Mouse (Mus musculus): ENCODE results near the gene Ifna7.
"Not testable (repeated sequence)": the region's sequence is repeated elsewhere in the genome, so short reads cannot be mapped to it uniquely, and the experiment has no call there.

The Ifna7 gene

DNA sequence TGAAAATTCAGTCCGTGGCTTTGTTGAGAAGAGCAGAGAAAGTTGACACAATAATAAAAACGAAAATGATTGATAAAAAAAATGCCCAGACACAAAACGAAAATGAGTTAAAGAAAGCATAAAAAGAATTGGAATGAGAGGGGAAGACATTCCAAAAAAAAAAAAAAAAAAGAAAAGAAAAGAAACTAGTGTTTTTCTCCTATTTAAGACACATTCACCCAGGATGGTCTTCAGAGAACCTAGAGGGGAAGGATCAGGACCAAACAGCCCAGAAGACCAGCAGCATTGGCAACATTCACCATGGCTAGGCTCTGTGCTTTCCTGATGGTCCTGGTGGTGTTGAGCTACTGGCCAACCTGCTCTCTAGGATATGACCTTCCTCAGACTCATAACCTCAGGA, at the start of gene Ifna7:
Gene Ifna7, plus strand, starts transcription at position 301 of the 400 bp plus-strand sequence.
- DNase-seq: no peak

DNA sequence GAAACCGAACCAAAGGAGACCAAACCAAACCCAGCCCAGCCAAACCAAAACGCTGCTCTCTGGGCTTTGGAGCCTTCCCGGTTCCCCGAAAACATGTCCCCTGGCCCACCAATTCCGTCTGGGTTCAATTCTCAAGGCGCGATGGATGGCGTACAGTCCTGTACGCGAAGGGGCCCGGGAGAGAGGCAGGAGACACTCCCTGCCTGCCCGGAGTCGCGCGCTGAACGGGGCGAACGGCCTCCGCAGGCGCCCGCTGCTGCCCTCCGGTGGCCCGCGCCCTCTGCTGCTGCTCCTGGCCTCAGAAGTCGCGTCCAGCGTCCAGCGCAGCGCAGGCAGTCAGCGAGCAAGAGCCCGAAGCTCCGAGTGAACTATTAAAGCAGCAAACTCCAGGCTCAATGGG, 42.5 kb upstream of the Ifna7 start, which contains the start of gene Gm13290:
Gene Gm13290, plus strand, starts transcription at position 301 of the 400 bp plus-strand sequence.
- not testable (repeated sequence) for DNase-seq

DNA sequence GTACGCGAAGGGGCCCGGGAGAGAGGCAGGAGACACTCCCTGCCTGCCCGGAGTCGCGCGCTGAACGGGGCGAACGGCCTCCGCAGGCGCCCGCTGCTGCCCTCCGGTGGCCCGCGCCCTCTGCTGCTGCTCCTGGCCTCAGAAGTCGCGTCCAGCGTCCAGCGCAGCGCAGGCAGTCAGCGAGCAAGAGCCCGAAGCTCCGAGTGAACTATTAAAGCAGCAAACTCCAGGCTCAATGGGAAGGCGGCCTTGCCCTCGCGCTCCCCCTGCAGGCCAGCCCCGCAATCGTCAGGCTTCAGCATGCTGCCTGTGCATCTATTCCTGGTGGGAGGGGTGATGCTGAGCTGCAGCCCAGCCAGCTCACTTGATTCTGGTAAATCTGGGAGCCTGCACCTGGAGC, 39.4 kb upstream of the Ifna7 start, which contains the start of gene Gm13289:
Gene Gm13289, plus strand, starts transcription at position 301 of the 400 bp plus-strand sequence.
- not testable (repeated sequence) for DNase-seq

- not testable (repeated sequence) for DNase-seq
These were observed 36.5 kb upstream of the Ifna7 start, which contains the start of gene Gm13272 for GRCm38 (mm10) chr4:88779550-88779949. Gm13272 (plus strand) TSS chr4:88779850.

- DNase-seq: peak; percentile 92
These were observed 35.7 kb upstream of the Ifna7 start for GRCm38 (mm10) chr4:88780320-88780719.

DNA sequence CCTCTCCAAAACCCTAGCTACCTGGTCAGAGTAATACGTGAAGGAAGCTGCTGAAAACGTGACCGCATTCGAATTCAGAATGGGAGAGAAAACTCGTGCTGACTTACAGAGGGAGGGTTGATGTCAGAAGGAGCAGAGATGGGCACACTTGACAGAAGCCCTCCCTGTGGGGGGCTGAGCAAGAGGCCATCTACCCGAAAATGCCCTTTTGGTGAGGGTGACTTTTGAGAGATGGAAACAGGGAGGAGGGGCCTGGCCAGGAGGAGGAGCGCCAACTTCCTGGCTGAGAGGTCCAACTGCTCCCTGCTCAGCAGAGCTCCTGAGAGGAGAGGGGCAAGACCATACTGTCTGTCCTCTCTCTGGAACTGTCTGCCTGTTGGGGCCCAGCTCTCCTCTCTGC, 34.2 kb upstream of the Ifna7 start, which contains the start of gene Ifnz:
Gene Ifnz, plus strand, starts transcription at position 301 of the 400 bp plus-strand sequence.
- not testable (repeated sequence) for DNase-seq

DNA sequence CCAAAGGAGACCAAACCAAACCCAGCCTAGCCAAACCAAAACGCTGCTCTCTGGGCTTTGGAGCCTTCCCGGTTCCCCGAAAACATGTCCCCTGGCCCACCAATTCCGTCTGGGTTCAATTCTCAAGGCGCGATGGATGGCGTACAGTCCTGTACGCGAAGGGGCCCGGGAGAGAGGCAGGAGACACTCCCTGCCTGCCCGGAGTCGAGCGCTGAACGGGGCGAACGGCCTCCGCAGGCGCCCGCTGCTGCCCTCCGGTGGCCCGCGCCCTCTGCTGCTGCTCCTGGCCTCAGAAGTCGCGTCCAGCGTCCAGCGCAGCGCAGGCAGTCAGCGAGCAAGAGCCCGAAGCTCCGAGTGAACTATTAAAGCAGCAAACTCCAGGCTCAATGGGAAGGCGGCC, 33.7 kb upstream of the Ifna7 start:
- peak; percentile 94 for DNase-seq

DNA sequence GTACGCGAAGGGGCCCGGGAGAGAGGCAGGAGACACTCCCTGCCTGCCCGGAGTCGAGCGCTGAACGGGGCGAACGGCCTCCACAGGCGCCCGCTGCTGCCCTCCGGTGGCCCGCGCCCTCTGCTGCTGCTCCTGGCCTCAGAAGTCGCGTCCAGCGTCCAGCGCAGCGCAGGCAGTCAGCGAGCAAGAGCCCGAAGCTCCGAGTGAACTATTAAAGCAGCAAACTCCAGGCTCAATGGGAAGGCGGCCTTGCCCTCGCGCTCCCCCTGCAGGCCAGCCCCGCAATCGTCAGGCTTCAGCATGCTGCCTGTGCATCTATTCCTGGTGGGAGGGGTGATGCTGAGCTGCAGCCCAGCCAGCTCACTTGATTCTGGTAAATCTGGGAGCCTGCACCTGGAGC, 30.6 kb upstream of the Ifna7 start, which contains the start of gene Gm13276:
Gene Gm13276, plus strand, starts transcription at position 301 of the 400 bp plus-strand sequence.
- not testable (repeated sequence) for DNase-seq

DNA sequence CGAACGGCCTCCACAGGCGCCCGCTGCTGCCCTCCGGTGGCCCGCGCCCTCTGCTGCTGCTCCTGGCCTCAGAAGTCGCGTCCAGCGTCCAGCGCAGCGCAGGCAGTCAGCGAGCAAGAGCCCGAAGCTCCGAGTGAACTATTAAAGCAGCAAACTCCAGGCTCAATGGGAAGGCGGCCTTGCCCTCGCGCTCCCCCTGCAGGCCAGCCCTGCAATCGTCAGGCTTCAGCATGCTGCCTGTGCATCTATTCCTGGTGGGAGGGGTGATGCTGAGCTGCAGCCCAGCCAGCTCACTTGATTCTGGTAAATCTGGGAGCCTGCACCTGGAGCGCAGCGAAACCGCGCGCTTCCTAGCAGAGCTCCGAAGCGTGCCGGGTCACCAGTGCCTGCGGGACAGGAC, 27.6 kb upstream of the Ifna7 start, which contains the start of gene Gm13277:
Gene Gm13277, plus strand, starts transcription at position 231 of the 400 bp plus-strand sequence.
- peak; percentile 97 for DNase-seq

- not testable (repeated sequence) for DNase-seq
These were observed 24.8 kb upstream of the Ifna7 start, which contains the start of gene Gm13278 for GRCm38 (mm10) chr4:88791250-88791649. Gm13278 (plus strand) TSS chr4:88791550.

DNA sequence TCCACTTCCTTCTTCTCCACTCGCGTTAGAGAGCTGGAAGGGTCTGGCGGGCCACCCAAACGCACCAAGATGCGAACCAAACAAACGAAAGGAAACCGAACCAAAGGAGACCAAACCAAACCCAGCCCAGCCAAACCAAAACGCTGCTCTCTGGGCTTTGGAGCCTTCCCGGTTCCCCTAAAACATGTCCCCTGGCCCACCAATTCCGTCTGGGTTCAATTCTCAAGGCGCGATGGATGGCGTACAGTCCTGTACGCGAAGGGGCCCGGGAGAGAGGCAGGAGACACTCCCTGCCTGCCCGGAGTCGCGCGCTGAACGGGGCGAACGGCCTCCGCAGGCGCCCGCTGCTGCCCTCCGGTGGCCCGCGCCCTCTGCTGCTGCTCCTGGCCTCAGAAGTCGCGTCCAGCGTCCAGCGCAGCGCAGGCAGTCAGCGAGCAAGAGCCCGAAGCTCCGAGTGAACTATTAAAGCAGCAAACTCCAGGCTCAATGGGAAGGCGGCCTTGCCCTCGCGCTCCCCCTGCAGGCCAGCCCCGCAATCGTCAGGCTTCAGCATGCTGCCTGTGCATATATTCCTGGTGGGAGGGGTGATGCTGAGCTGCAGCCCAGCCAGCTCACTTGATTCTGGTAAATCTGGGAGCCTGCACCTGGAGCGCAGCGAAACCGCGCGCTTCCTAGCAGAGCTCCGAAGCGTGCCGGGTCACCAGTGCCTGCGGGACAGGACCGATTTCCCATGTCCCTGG, 21.9 kb upstream of the Ifna7 start, which contains the start of gene Gm13275:
Gene Gm13275, plus strand, starts transcription at position 552 of the 740 bp plus-strand sequence.
- peak; percentile 99 for DNase-seq

DNA sequence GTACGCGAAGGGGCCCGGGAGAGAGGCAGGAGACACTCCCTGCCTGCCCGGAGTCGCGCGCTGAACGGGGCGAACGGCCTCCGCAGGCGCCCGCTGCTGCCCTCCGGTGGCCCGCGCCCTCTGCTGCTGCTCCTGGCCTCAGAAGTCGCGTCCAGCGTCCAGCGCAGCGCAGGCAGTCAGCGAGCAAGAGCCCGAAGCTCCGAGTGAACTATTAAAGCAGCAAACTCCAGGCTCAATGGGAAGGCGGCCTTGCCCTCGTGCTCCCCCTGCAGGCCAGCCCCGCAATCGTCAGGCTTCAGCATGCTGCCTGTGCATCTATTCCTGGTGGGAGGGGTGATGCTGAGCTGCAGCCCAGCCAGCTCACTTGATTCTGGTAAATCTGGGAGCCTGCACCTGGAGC, 18.9 kb upstream of the Ifna7 start, which contains the start of gene Gm13279:
Gene Gm13279, plus strand, starts transcription at position 301 of the 400 bp plus-strand sequence.
- not testable (repeated sequence) for DNase-seq

GRCm38 (mm10) chr4:88799365-88799764, 16.7 kb upstream of the Ifna7 start, which contains the start of gene Gm13285:
Gm13285 (plus strand) TSS chr4:88799665.
- peak; percentile 49 for DNase-seq

DNA sequence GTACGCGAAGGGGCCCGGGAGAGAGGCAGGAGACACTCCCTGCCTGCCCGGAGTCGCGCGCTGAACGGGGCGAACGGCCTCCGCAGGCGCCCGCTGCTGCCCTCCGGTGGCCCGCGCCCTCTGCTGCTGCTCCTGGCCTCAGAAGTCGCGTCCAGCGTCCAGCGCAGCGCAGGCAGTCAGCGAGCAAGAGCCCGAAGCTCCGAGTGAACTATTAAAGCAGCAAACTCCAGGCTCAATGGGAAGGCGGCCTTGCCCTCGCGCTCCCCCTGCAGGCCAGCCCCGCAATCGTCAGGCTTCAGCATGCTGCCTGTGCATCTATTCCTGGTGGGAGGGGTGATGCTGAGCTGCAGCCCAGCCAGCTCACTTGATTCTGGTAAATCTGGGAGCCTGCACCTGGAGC, 13.1 kb upstream of the Ifna7 start, which contains the start of gene Gm13287:
Gene Gm13287, plus strand, starts transcription at position 301 of the 400 bp plus-strand sequence.
- not testable (repeated sequence) for DNase-seq

GRCm38 (mm10) chr4:88805231-88805630, 10.8 kb upstream of the Ifna7 start, which contains the start of gene Gm13288:
Gm13288 (plus strand) TSS chr4:88805531.
- DNase-seq: not testable (repeated sequence)

GRCm38 (mm10) chr4:88805761-88806160, 10.3 kb upstream of the Ifna7 start:
- peak; percentile 93 for DNase-seq

DNA sequence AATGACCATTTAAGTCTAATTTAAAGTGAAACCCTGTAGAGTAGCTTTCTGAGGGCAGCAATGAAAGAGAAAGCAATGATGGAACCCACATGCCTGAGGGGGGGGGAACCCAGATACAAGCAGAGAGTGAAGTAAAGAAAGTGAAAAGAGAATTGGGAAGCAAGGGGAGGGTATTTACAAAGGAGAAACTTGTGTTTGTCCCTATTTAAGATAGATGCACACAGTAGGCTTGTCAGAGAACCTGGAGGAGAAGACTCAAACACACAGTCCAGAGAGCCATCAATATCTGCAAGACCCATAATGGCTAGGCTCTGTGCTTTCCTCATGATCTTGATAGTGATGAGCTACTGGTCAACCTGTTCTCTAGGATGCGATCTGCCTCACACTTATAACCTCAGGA, 3.6 kb downstream of the Ifna7 start, which contains the start of gene Ifna11:
Gene Ifna11, plus strand, starts transcription at position 301 of the 400 bp plus-strand sequence.
- DNase-seq: no peak

GRCm38 (mm10) chr4:88822995-88823394, 7.0 kb downstream of the Ifna7 start:
- DNase-seq: no peak

DNA sequence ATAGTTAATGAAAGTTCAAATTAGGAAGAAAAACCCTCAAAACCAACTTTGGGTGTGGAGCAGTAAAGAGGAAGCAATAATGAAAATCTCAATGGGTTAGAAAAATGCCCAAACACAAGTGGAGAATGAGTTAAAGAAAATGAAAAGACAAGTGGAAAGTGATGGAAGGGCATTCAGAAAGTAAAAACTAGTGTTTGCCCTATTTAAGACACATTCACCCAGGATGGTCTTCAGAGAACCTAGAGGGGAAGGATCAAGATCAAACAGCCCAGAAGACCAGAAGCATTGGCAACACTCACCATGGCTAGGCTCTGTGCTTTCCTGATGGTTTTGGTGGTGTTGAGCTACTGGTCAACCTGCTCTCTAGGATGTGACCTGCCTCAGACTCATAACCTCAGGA, 11.1 kb downstream of the Ifna7 start, which contains the start of gene Ifna6:
Gene Ifna6, plus strand, starts transcription at position 301 of the 400 bp plus-strand sequence.
- DNase-seq: not testable (repeated sequence)

GRCm38 (mm10) chr4:88830523-88830922, 14.5 kb downstream of the Ifna7 start:
- no peak for DNase-seq

DNA sequence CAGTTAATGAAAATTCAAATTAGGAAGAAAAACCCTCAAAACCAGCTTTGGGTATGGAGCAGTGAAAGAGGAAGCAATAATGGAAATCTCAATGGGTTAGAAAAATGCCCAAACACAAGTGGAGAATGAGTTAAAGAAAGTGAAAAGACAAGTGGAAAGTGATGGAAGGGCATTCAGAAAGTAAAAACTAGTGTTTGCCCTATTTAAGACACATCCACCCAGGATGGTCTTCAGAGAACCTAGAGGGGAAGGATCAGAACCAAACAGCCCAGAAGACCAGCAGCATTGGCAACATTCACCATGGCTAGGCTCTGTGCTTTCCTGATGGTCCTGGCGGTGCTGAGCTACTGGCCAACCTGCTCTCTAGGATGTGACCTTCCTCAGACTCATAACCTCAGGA, 19.2 kb downstream of the Ifna7 start, which contains the start of gene Ifna5:
Gene Ifna5, plus strand, starts transcription at position 301 of the 400 bp plus-strand sequence.
- DNase-seq: not testable (repeated sequence)

- no peak for DNase-seq
These were observed 22.8 kb downstream of the Ifna7 start for GRCm38 (mm10) chr4:88838828-88839227.

DNA sequence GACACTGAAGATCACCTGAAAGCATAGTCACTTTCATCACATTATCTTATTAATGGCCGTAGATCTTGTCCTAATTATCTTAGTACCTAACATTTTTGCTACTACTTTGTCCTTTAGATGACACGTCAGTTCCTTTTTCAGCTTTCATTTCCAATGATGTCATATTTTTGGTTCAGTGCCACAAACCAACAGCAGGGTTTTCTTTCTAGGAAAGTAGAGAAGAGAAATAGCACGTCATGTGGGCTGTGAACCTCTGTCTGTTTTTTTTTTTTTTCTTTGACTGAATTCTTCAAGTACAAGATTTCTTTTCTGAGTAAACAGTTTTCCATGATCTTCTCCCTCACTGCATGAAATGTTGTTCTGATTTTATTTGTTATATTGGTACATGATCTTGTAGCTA, 24.0 kb downstream of the Ifna7 start:
- no peak for DNase-seq
